Mouse (Mus musculus) hindbrain, embryonic 10.5 days (tissue): ENCODE data around the gene Gja5. TPM values are rescaled to one million over a fixed set of nuclear protein-coding genes. Genes with fewer than 3 reads are reported as not detected.
"Not testable (repeated sequence)": the region's sequence is repeated elsewhere in the genome, so short reads cannot be mapped to it uniquely, and the experiment has no call there.

Experiments used
- DNase-seq: peaks from one replicate; pipeline ENCODE4 v3.0.0-alpha.2; 2017; ENCODE audit warnings: low spot score
- H3K27ac ChIP-seq: fragments of 300-500 bp; sonication (generic); 2 replicates; pipeline ENCODE4 v1.5.1; 2016; ENCODE audit warnings: mild to moderate bottlenecking, moderate library complexity
- H3K27me3 ChIP-seq: fragments of 300-500 bp; sonication (generic); 2 replicates; pipeline ENCODE4 v1.6.1; 2016; ENCODE audit warnings: mild to moderate bottlenecking; ENCODE audit not compliant: poor library complexity, insufficient read depth, severe bottlenecking
- H3K36me3 ChIP-seq: fragments of 300-500 bp; sonication (generic); 2 replicates; pipeline ENCODE4 v1.6.1; 2016; ENCODE audit warnings: mild to moderate bottlenecking, moderate library complexity
- H3K4me1 ChIP-seq: fragments of 300-500 bp; sonication (generic); replicated peaks from 2 replicates; pipeline ENCODE4 v1.6.1; 2016; ENCODE audit warnings: mild to moderate bottlenecking
- H3K4me3 ChIP-seq: fragments of 300-500 bp; sonication (generic); 2 replicates; pipeline ENCODE4 v1.5.1; 2016; ENCODE audit warnings: mild to moderate bottlenecking, moderate library complexity
- H3K9me3 ChIP-seq: fragments of 300-500 bp; sonication (generic); 2 replicates; pipeline ENCODE4 v1.6.1; 2016; ENCODE audit warnings: mild to moderate bottlenecking, moderate library complexity
- WGBS: fragments of 180-500 bp; shearing (Covaris S2); methylation state at CpG from one replicate; pipeline ENCODE4 v1.1.7; 2016; 5-methylcytosine and 5-hydroxymethylcytosine counted together
- polyA plus RNA-seq: library from polyadenylated mRNA; unstranded; fragments of >200 nt; fragmentation: Nextera tagmentation; extraction: Ambion mirVana; gene quantifications from 2 replicates; pipeline ENCODE4 v1.2.1, GENCODE M21; 2016

Gja5 gene
- polyA plus RNA-seq, 1 experiment from 2014 or later: 8.1 TPM

DNA sequence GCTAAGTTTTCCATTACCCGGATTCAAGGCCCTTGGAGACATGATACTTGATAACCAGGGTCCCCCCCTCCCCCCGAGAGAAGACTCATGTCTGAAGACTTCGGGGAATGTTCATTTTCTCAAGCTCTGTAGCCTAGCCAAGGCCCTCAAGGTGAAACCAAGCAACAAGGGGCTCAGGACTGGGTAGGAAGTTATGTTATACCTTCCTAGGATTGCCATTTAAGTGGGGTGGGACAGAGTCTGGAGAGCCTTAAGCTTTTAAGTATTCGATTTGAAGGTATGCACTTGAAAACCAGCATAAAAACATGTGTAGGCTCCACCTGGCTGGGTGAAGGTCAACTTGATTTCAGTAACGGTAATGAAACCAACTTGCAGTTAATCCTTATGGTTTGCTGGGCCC, 154.2 kb downstream of the Gja5 start:
- H3K4me1 ChIP-seq: no peaks in the 10 kb centered on the region
- no peaks in the 10 kb centered on the region for H3K36me3 ChIP-seq
- no peaks in the 10 kb centered on the region for H3K9me3 ChIP-seq
- WGBS: 87% methylated on average over 5 of the region's 5 CpGs
- no peaks in the 10 kb centered on the region for H3K27me3 ChIP-seq
- no peak for DNase-seq
- no peak overlapping the region for H3K4me3 ChIP-seq
- H3K27ac ChIP-seq: no peak overlapping the region

DNA sequence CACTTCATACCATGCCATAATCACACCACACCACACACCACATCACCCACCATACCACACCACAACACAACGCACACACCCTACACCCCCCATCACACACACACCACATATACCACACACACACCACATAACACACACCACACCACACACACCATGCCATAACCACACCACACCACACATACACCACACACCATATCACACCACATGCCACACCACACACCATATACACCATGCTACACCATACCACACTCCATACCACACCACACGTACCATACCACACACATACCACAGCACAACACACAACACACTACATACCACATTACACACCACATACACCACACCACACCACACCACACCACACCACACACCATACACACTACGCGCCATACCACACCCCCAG, 155.6 kb downstream of the Gja5 start:
- WGBS: 93% methylated on average over 4 of the region's 4 CpGs
- H3K9me3 ChIP-seq: no peaks in the 10 kb centered on the region
- no peaks in the 10 kb centered on the region for H3K36me3 ChIP-seq
- no peak overlapping the region for H3K4me3 ChIP-seq
- DNase-seq: no peak
- H3K27ac ChIP-seq: no peak overlapping the region
- H3K27me3 ChIP-seq: no peaks in the 10 kb centered on the region
- H3K4me1 ChIP-seq: no peaks in the 10 kb centered on the region

DNA sequence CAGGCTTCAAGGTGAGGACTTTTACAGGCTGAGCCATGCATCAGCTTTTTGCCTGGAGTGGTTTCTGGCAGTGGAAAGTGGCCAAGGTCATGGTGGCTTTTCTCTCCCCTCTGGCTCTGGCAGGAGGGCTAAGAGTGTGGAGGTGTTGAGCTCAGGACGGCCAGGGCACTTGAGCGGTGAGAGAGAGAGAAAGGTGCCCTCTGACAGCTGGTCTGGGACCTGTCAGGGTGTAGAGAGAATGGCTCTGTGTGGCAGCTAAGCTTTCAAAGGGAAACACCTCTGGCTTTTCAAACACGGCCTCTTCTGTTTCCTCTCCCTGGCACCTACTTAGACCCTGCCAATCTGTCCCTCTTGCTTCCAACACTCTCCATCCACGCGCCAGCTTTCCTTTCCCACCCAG, 158.3 kb downstream of the Gja5 start:
- Histone ChIP-seq H3K4me1 (no peaks in the 10 kb centered on the region), H3K9me3 (no peaks in the 10 kb centered on the region), H3K27me3 (no peaks in the 10 kb centered on the region), H3K27ac (no peak overlapping the region), H3K4me3 (no peak overlapping the region), H3K36me3 (no peaks in the 10 kb centered on the region)
- WGBS: 78% methylated on average over 5 of the region's 5 CpGs
- no peak for DNase-seq

DNA sequence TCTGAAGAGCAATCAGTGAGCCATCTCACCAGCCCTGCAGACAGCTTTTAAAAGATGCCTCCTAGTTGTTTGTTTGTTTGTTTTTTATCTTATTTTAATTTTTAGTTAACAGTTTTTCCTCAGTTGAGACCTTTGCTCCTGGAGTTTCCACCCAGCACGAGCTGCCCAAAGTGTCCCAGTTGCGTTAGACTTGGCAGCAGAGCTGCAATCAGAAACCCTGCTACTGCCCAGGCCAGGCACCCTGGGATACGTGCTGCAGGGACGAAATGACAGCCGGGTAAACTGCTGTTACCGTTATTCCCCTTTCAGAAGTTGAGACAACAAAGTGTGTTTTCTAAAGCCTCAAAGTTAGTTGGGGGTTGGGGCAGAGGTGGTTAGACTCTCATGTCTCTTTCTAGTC, 159.6 kb downstream of the Gja5 start:
- Histone ChIP-seq H3K27me3 (no peaks in the 10 kb centered on the region), H3K36me3 (no peaks in the 10 kb centered on the region), H3K27ac (no peak overlapping the region), H3K9me3 (no peaks in the 10 kb centered on the region), H3K4me1 (no peaks in the 10 kb centered on the region), H3K4me3 (no peak overlapping the region)
- WGBS: 67% methylated on average over 6 of the region's 6 CpGs
- no peak for DNase-seq

DNA sequence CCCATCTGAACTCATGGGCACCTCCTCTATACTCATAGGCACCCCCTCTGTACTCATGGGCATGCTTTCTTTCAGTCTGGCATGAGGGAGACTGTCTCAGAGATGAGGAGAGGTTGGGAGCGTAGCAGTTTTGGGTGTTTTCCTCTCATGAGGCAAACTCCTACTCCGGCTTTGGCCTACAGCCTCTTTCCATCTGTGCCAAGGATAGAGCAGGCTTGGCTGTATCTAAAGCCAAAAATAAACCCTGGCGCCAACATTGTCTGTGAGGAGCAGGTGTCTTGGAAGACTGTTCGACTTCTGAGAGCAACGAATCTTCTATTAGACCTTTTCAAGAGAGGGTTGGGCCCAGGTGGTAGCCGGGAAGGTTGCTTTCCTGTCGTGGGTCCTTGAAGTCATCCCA, 165.1 kb downstream of the Gja5 start:
- H3K4me1 ChIP-seq, H3K4me3 ChIP-seq, H3K9me3 ChIP-seq, DNase-seq, H3K27ac ChIP-seq, H3K27me3 ChIP-seq, H3K36me3 ChIP-seq: not testable (repeated sequence)
- WGBS: 92% methylated on average over 7 of the region's 7 CpGs

DNA sequence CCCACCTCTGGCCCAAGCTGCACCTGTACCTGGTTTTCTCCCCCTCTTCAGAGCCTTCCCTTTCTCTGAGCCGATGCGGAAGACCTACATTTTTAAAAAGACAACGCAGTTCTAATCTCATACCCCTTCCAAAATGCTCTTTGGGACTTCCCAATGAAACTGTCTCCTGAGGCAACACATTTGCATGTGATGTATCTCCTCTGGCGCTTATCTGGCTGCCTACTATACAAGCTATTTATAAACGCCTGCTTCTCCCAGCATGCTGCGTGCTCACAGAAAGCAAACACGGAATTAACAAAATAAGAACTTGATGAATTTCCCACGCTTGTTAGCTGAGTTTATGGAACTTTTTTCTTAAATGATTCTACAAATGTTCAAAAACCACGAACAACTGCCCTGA, 167.4 kb downstream of the Gja5 start:
- not testable (repeated sequence) for H3K9me3 ChIP-seq, H3K27ac ChIP-seq, H3K27me3 ChIP-seq, H3K4me3 ChIP-seq, DNase-seq, H3K36me3 ChIP-seq, H3K4me1 ChIP-seq
- 83% methylated on average over 9 of the region's 9 CpGs for WGBS

DNA sequence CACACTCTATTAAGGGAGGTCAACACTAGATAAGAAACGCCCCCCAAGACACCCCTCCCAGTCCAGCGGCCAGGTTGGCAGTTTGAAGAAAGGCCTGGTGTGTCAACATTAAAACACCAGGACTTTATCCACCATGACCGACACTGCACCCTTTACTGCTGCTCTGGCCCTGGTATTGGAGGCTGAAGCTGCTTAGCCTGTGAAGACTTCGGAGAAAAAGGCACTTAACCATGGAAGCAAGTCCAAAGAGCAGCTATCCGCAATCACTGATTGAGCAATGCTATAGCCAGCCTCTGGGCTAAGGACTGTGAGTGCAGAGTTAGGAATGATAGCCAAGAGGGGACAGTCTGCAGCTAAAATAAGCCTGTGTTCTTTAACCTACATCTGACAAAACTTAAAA, 167.9 kb downstream of the Gja5 start:
- not testable (repeated sequence) for H3K9me3 ChIP-seq, H3K4me1 ChIP-seq, H3K36me3 ChIP-seq, DNase-seq, H3K27me3 ChIP-seq, H3K4me3 ChIP-seq, H3K27ac ChIP-seq
- WGBS: 78% methylated on average over 5 of the region's 5 CpGs

DNA sequence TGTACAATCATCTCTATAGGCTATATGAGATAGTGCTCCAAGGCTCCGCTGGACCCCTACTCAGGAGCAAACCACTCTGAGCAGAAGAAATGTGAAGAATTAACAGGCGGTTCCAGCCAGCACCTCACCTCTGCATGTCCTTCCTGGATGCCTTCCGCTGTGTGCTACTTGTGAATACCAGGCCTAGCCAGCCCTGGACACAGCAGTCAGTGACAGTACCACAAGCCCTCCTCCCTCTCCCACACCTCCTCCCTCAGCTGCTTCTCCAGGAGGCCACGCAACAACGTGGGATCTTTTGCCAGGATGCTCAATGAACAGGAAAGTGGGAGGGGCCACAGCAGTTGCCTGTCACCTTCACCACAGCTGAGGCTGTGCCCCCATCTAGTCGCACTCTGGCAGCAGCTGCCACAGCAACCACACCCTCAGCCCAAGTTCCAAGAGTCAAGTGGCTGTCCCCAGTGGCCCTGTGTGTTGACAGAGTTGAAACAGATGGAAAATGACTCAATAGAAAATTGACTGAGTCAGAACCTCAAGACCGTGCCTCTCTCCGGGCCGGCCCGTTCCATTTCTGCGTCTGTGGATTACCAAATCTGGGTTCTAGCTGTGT, 171.4 kb downstream of the Gja5 start:
- 0 out of 2 replicates have a peak, but pooled peaks cover 12% of the 10 kb centered on the region for H3K4me1 ChIP-seq
- not testable (repeated sequence) for H3K36me3 ChIP-seq, H3K27ac ChIP-seq, H3K9me3 ChIP-seq, H3K4me3 ChIP-seq, DNase-seq, H3K27me3 ChIP-seq
- 25% methylated on average over 3 of the region's 11 CpGs for WGBS

DNA sequence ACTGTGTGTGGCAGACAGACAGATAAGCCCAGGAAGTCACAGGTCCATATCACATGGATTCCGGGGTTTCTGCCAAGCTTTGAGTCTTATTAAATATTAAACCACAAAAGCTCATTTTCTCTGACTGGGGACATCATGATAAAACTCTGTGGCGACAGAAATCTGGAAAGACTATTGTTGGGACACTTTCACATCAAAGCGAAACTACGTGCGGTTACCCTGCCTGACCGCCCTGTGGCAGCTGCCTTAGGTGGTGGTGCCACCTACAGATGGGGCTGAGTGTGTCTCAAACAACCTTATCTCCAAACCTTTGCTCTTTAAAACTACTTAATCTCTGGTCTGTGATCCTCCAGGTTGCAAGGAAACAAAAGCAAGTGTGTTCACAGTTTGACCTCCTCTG, 171.9 kb downstream of the Gja5 start:
- H3K4me3 ChIP-seq: no peak overlapping the region
- no peaks in the 10 kb centered on the region for H3K27me3 ChIP-seq
- no peaks in the 10 kb centered on the region for H3K9me3 ChIP-seq
- no peak overlapping the region for H3K27ac ChIP-seq
- DNase-seq: no peak
- H3K36me3 ChIP-seq: no peaks in the 10 kb centered on the region
- 62% methylated on average over 6 of the region's 6 CpGs for WGBS
- 0 out of 2 replicates have a peak, but pooled peaks cover 12% of the 10 kb centered on the region for H3K4me1 ChIP-seq

DNA sequence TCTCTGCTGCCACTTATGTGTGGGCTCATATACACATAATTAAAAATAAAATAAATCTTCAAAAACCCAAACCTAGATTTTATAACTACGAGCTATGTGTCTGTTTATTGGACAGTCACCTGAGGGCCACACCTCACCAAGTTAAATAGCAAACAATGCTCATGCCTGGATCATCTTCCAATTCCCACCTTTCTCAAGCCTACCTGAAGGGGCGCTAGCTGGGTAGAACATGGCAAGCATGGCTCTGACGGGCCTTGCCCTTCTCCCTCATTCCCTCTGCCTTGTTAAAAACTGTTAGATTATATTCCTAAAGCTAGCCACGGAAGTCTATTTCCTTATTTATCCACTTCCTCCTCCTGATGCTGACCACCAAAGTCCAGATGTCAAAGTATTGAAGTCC, 173.9 kb downstream of the Gja5 start:
- H3K27me3 ChIP-seq: no peaks in the 10 kb centered on the region
- WGBS: 56% methylated on average over 4 of the region's 4 CpGs
- 0 out of 2 replicates have a peak, but pooled peaks cover 16% of the 10 kb centered on the region for H3K4me1 ChIP-seq
- no peak for DNase-seq
- no peaks in the 10 kb centered on the region for H3K36me3 ChIP-seq
- no peak overlapping the region for H3K4me3 ChIP-seq
- H3K27ac ChIP-seq: no peak overlapping the region
- H3K9me3 ChIP-seq: no peaks in the 10 kb centered on the region

DNA sequence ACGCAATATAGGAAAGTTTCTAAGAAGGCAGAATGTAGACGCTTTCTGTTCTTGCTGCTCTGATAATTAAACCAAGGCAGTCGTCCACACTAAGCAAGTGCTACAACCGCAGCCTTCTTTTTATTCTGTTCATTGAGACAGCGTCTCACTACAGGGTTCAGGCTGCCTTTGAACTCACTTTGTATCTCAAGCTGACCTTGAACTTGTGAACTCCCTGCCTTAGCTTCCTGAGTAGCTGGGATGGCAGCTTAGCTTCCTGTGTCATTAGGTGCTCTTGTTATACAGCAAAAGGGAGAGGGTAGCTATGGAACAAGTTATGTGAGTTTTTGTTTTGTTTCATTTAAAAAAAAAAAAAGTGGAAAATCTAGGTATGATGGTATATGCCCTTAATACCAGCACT, 177.7 kb downstream of the Gja5 start:
- DNase-seq: no peak
- Histone ChIP-seq H3K4me1 (0 out of 2 replicates have a peak, but pooled peaks cover 9% of the 10 kb centered on the region), H3K27ac (no peak overlapping the region), H3K27me3 (no peaks in the 10 kb centered on the region), H3K4me3 (no peak overlapping the region), H3K9me3 (peaks cover 9% of the 10 kb centered on the region; the same call in 1 of the 2 replicates), H3K36me3 (no peaks in the 10 kb centered on the region)
- 89% methylated on average over 5 of the region's 5 CpGs for WGBS

DNA sequence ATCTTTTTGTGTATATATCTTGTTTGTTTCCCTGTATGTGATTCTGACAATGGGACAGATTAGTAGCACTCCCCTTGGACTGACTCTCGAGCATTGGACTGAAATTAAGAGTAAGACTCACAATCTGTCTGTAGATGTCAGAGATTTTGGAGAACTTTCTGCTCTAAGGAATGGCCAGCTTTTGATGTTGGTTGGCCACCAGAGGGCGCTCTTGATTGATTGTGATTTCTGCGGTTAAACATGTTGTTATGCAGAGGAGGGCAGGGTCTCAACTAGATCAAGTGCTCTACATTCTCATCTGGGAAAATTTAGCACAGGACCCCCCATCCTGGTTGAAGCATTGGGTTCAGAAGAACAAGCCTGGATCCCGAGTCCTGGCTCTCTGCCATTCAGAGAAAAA, 182.8 kb downstream of the Gja5 start:
- peak; percentile 26 for DNase-seq
- H3K27me3 ChIP-seq: no peaks in the 10 kb centered on the region
- H3K4me1 ChIP-seq: 0 out of 2 replicates have a peak, but pooled peaks cover 5% of the 10 kb centered on the region
- H3K4me3 ChIP-seq: no peak overlapping the region
- H3K27ac ChIP-seq: no peak overlapping the region
- H3K36me3 ChIP-seq: no peaks in the 10 kb centered on the region
- H3K9me3 ChIP-seq: peaks cover 9% of the 10 kb centered on the region; the same call in 1 of the 2 replicates
- 72% methylated on average over 4 of the region's 4 CpGs for WGBS

DNA sequence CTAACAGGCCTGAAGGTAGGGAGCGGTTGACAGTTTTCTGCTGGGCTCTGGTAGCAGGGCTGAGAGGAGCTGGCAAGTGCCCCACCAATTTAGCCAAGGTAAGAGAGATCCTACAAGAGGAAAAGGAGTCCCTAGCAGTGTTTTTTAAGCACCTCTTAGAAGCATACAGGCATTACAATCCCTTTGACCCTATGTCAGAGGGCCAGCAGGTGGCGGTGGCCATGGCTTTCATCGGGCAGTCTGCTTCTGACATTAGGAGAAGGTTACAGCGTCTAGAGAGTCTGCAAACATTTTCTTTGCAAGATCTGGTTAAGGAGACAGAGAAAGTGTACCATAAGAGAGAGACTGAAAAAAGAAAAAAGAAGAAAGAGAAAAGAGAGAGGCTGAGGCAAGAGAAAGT, 183.8 kb downstream of the Gja5 start:
- not testable (repeated sequence) for H3K36me3 ChIP-seq, H3K27ac ChIP-seq, DNase-seq, H3K4me1 ChIP-seq, H3K27me3 ChIP-seq, H3K9me3 ChIP-seq, H3K4me3 ChIP-seq
- 87% methylated on average over 4 of the region's 4 CpGs for WGBS

DNA sequence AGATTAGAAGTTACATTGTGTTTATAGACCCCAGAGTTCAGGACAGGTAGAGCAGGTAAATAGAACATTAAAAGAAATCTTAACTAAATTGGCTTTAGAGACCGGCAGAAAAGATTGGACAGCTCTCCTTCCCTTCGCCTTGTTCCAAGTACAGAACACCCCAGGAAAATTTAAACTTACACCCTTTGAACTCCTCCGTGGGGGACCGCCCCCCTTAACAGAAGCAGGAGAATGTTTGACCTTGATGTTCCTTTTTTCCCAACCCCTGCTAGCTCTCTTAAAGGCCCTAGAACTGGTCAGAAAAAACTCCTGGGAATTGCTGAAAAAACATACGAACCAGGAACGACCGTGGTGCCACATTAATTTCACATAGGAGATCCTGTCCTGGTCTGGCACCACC, 187.5 kb downstream of the Gja5 start:
- H3K27me3 ChIP-seq, H3K27ac ChIP-seq, H3K36me3 ChIP-seq, H3K4me3 ChIP-seq, H3K9me3 ChIP-seq, DNase-seq, H3K4me1 ChIP-seq: not testable (repeated sequence)
- 89% methylated on average over 7 of the region's 7 CpGs for WGBS
